In genomic region chr10:122912086-122912690, GRCm38 (mm10) we compare ENCODE assay signal across 7 mouse cellular contexts.
DNase-seq lines count a peak whose midpoint lies in the region; ATAC-seq and TF ChIP-seq lines count a peak whose summit lies in the region.

No protein-coding gene starts in this region.

- no peak for DNase-seq in layer of hippocampus, adult 2 months (ENCODE audit: low spot score in 2 of 2)
- no peak for DNase-seq in layer of hippocampus, adult 9-11 months
- DNase-seq in layer of hippocampus, postnatal 36 days = no peak

- H3K4me3 ChIP-seq in layer of hippocampus, adult 2 months = peak overlapping the region; percentile 39
- no peak overlapping the region for H3K4me3 ChIP-seq in cortical plate, adult 2 months (ENCODE audit: insufficient read depth, low read length)
- H3K4me3 ChIP-seq in forebrain, embryonic 15.5 days = no peak overlapping the region
- H3K4me3 ChIP-seq in limb, embryonic 13.5 days = peak overlapping the region; percentile 27

- H3K27me3 ChIP-seq in forebrain, embryonic 15.5 days = no peaks in the 10 kb centered on the region
- H3K27me3 ChIP-seq in limb, embryonic 13.5 days = no peaks in the 10 kb centered on the region

- H3K4me2 ChIP-seq in forebrain, embryonic 15.5 days (replicated peaks) = peak overlapping the region; percentile 17
- peak overlapping the region; percentile 58 for H3K4me2 ChIP-seq in limb, embryonic 13.5 days (replicated peaks)

- no peak for TF ChIP-seq CTCF in layer of hippocampus, adult 2 months (conservative IDR thresholded peaks at IDR 0.05)
- no peak for TF ChIP-seq CTCF in cortical plate, adult 2 months (IDR thresholded peaks at IDR 0.05; ENCODE audit: extremely low read depth, insufficient read depth, low read length)

- ATAC-seq in forebrain, embryonic 15.5 days (replicated peaks) = no peak; the same call in 1 of the 2 replicates
- peak; percentile 6; the same call in 1 of the 2 replicates for ATAC-seq in limb, embryonic 13.5 days (ENCODE audit: low FRiP score, low read depth)
- ATAC-seq in granulocyte monocyte progenitor cell, adult 5-6 weeks (replicated peaks; ENCODE audit: poor library complexity, severe bottlenecking) = no peak

- 36% methylated on average over 12 of the region's 12 CpGs for WGBS in forebrain, embryonic 15.5 days
- 11% methylated on average over 11 of the region's 12 CpGs for WGBS in limb, embryonic 13.5 days

- no peaks in the 10 kb centered on the region for H3K36me3 ChIP-seq in forebrain, embryonic 15.5 days
- H3K36me3 ChIP-seq in limb, embryonic 13.5 days = no peaks in the 10 kb centered on the region; the same call in 1 of the 2 replicates

- no peak for TF ChIP-seq POLR2A in cortical plate, adult 2 months (IDR thresholded peaks at IDR 0.05; ENCODE audit: extremely low read depth, insufficient read depth, low read length)

- H3K27ac ChIP-seq in layer of hippocampus, adult 2 months = peak overlapping the region; percentile 95
- peak overlapping the region; percentile 52; the same call in 1 of the 2 replicates for H3K27ac ChIP-seq in cortical plate, adult 2 months (ENCODE audit: insufficient read depth, low read length)
- peak overlapping the region; percentile 87 for H3K27ac ChIP-seq in forebrain, embryonic 15.5 days (replicated peaks)
- peak overlapping the region; percentile 99 for H3K27ac ChIP-seq in limb, embryonic 13.5 days

- no peaks in the 10 kb centered on the region for H3K9me3 ChIP-seq in forebrain, embryonic 15.5 days
- H3K9me3 ChIP-seq in limb, embryonic 13.5 days = no peaks in the 10 kb centered on the region

- peaks cover 7% of the 10 kb centered on the region for H3K4me1 ChIP-seq in cortical plate, adult 2 months (ENCODE audit: control insufficient read depth, insufficient read depth, low read length)
- peaks cover 22% of the 10 kb centered on the region for H3K4me1 ChIP-seq in forebrain, embryonic 15.5 days
- H3K4me1 ChIP-seq in limb, embryonic 13.5 days = peaks cover 64% of the 10 kb centered on the region

- no peak overlapping the region for H3K9ac ChIP-seq in forebrain, embryonic 15.5 days (replicated peaks)
- H3K9ac ChIP-seq in limb, embryonic 13.5 days = peak overlapping the region; percentile 57

Comparison
In these comparisons a context has a peak if more than half of its experiments do, and no peak if none do; other contexts are left out.
1. H3K4me3 ChIP-seq: peak in layer of hippocampus, adult 2 months (single experiment) and limb, embryonic 13.5 days (single experiment); none in cortical plate, adult 2 months (single experiment) and forebrain, embryonic 15.5 days (single experiment).
2. Peak in every context shown above with its lines, with median percentiles within 50 percentile points of each other: H3K27ac ChIP-seq.